Mouse (Mus musculus): ENCODE measurements around the gene Lrp10. TPM values are rescaled to one million over a fixed set of nuclear protein-coding genes. Genes with fewer than 3 reads are reported as not detected.

Gene Lrp10
- polyA plus RNA-seq, 1 experiment from 2014 or later: 18.9 TPM

GRCm38 (mm10) chr14:54475941-54476844, 12.3 kb downstream of the Lrp10 start, which contains the start of gene Rem2:
Gene Rem2 (plus strand): TSS chr14:54476100.
- no peak within 1 kb of the TSS for H3K27ac ChIP-seq (replicated peaks; ENCODE audit: low read depth, low read length)
- peaks cover 17% of the 10 kb centered on the region for H3K27me3 ChIP-seq (ENCODE audit: control insufficient read depth, insufficient read depth, low read length)
- DNase-seq (ENCODE audit: low spot score) (peak; percentile 66), ATAC-seq (ENCODE audit: insufficient number of reproducible peaks, low FRiP score, low TSS enrichment, low read depth) (peak; percentile 50)
- H3K4me3 ChIP-seq (ENCODE audit: low read depth, low read length): peak within 1 kb of the TSS; percentile 38
- peak within 1 kb of the TSS; percentile 65 for H3K9ac ChIP-seq (ENCODE audit: low read length)
- H3K9me3 ChIP-seq (ENCODE audit: control insufficient read depth, low read length): no peaks in the 10 kb centered on the region
- no peaks in the 10 kb centered on the region for H3K36me3 ChIP-seq (ENCODE audit: control insufficient read depth, insufficient read depth, low read length)
- 1% methylated on average over 23 of the region's 23 CpGs for WGBS
- peaks cover 5% of the 10 kb centered on the region; the same call in 1 of the 2 replicates for H3K4me1 ChIP-seq (ENCODE audit: control insufficient read depth, insufficient read depth, low read length)
- peak within 1 kb of the TSS; percentile 94 for H3K4me2 ChIP-seq (ENCODE audit: low read depth, severe bottlenecking)

GRCm38 (mm10) chr14:54477172-54477909, 13.4 kb downstream of the Lrp10 start:
- Histone ChIP-seq H3K27me3 (ENCODE audit: control insufficient read depth, insufficient read depth, low read length) (peaks cover 17% of the 10 kb centered on the region), H3K36me3 (ENCODE audit: control insufficient read depth, insufficient read depth, low read length) (no peaks in the 10 kb centered on the region), H3K4me3 (ENCODE audit: low read depth, low read length) (no peak overlapping the region), H3K27ac (replicated peaks; ENCODE audit: low read depth, low read length) (no peak overlapping the region), H3K9ac (ENCODE audit: low read length) (no peak overlapping the region), H3K9me3 (ENCODE audit: control insufficient read depth, low read length) (no peaks in the 10 kb centered on the region), H3K4me2 (ENCODE audit: low read depth, severe bottlenecking) (no peak overlapping the region), H3K4me1 (ENCODE audit: control insufficient read depth, insufficient read depth, low read length) (peaks cover 5% of the 10 kb centered on the region; the same call in 1 of the 2 replicates)
- DNase-seq (ENCODE audit: low spot score) (no peak), ATAC-seq (ENCODE audit: insufficient number of reproducible peaks, low FRiP score, low TSS enrichment, low read depth) (no peak)
- 78% methylated on average over 15 of the region's 15 CpGs for WGBS

GRCm38 (mm10) chr14:54479451-54479920, 15.5 kb downstream of the Lrp10 start:
- peak overlapping the region; percentile 88 for H3K4me2 ChIP-seq (ENCODE audit: low read depth, severe bottlenecking)
- H3K9ac ChIP-seq (ENCODE audit: low read length): peak overlapping the region; percentile 61
- H3K27me3 ChIP-seq (ENCODE audit: control insufficient read depth, insufficient read depth, low read length): peaks cover 17% of the 10 kb centered on the region
- under 1% methylated on average over 40 of the region's 40 CpGs for WGBS
- H3K4me3 ChIP-seq (ENCODE audit: low read depth, low read length): peak overlapping the region; percentile 38
- no peaks in the 10 kb centered on the region for H3K36me3 ChIP-seq (ENCODE audit: control insufficient read depth, insufficient read depth, low read length)
- no peaks in the 10 kb centered on the region for H3K9me3 ChIP-seq (ENCODE audit: control insufficient read depth, low read length)
- H3K27ac ChIP-seq (replicated peaks; ENCODE audit: low read depth, low read length): no peak overlapping the region
- peaks cover 5% of the 10 kb centered on the region; the same call in 1 of the 2 replicates for H3K4me1 ChIP-seq (ENCODE audit: control insufficient read depth, insufficient read depth, low read length)
- DNase-seq (ENCODE audit: low spot score) (peak; percentile 66), ATAC-seq (ENCODE audit: insufficient number of reproducible peaks, low FRiP score, low TSS enrichment, low read depth) (no peak)

- H3K9me3 ChIP-seq (ENCODE audit: control insufficient read depth, low read length): no peaks in the 10 kb centered on the region
- peaks cover 17% of the 10 kb centered on the region for H3K27me3 ChIP-seq (ENCODE audit: control insufficient read depth, insufficient read depth, low read length)
- H3K4me2 ChIP-seq (ENCODE audit: low read depth, severe bottlenecking): no peak overlapping the region
- H3K4me3 ChIP-seq (ENCODE audit: low read depth, low read length): no peak overlapping the region
- DNase-seq (ENCODE audit: low spot score) (no peak), ATAC-seq (ENCODE audit: insufficient number of reproducible peaks, low FRiP score, low TSS enrichment, low read depth) (no peak)
- no peaks in the 10 kb centered on the region for H3K36me3 ChIP-seq (ENCODE audit: control insufficient read depth, insufficient read depth, low read length)
- no peak overlapping the region for H3K9ac ChIP-seq (ENCODE audit: low read length)
- WGBS: 62% methylated on average over 6 of the region's 6 CpGs
- no peak overlapping the region for H3K27ac ChIP-seq (replicated peaks; ENCODE audit: low read depth, low read length)
- H3K4me1 ChIP-seq (ENCODE audit: control insufficient read depth, insufficient read depth, low read length): peaks cover 5% of the 10 kb centered on the region; the same call in 1 of the 2 replicates
These were observed 16.7 kb downstream of the Lrp10 start for GRCm38 (mm10) chr14:54480673-54481072.

- Histone ChIP-seq H3K27ac (replicated peaks; ENCODE audit: low read depth, low read length) (no peak overlapping the region), H3K4me3 (ENCODE audit: low read depth, low read length) (no peak overlapping the region), H3K27me3 (ENCODE audit: control insufficient read depth, insufficient read depth, low read length) (peaks cover 17% of the 10 kb centered on the region), H3K36me3 (ENCODE audit: control insufficient read depth, insufficient read depth, low read length) (no peaks in the 10 kb centered on the region), H3K9me3 (ENCODE audit: control insufficient read depth, low read length) (no peaks in the 10 kb centered on the region), H3K9ac (ENCODE audit: low read length) (no peak overlapping the region), H3K4me2 (ENCODE audit: low read depth, severe bottlenecking) (no peak overlapping the region), H3K4me1 (ENCODE audit: control insufficient read depth, insufficient read depth, low read length) (peaks cover 5% of the 10 kb centered on the region; the same call in 1 of the 2 replicates)
- 84% methylated on average over 8 of the region's 8 CpGs for WGBS
- ATAC-seq (ENCODE audit: insufficient number of reproducible peaks, low FRiP score, low TSS enrichment, low read depth) (no peak), DNase-seq (ENCODE audit: low spot score) (no peak)
These were observed 17.5 kb downstream of the Lrp10 start for GRCm38 (mm10) chr14:54481402-54481801.

- Histone ChIP-seq H3K9ac (ENCODE audit: low read length) (no peak overlapping the region), H3K4me1 (ENCODE audit: control insufficient read depth, insufficient read depth, low read length) (0 out of 2 replicates have a peak, but pooled peaks cover 2% of the 10 kb centered on the region), H3K4me2 (ENCODE audit: low read depth, severe bottlenecking) (no peak overlapping the region), H3K27me3 (ENCODE audit: control insufficient read depth, insufficient read depth, low read length) (peaks cover 17% of the 10 kb centered on the region), H3K27ac (replicated peaks; ENCODE audit: low read depth, low read length) (no peak overlapping the region), H3K4me3 (ENCODE audit: low read depth, low read length) (no peak overlapping the region), H3K36me3 (ENCODE audit: control insufficient read depth, insufficient read depth, low read length) (no peaks in the 10 kb centered on the region), H3K9me3 (ENCODE audit: control insufficient read depth, low read length) (no peaks in the 10 kb centered on the region)
- DNase-seq (ENCODE audit: low spot score) (peak; percentile 69), ATAC-seq (ENCODE audit: insufficient number of reproducible peaks, low FRiP score, low TSS enrichment, low read depth) (no peak)
- WGBS: 38% methylated on average over 9 of the region's 9 CpGs
These were observed 18.6 kb downstream of the Lrp10 start for GRCm38 (mm10) chr14:54482498-54482897.

- Histone ChIP-seq H3K36me3 (ENCODE audit: control insufficient read depth, insufficient read depth, low read length) (no peaks in the 10 kb centered on the region), H3K9me3 (ENCODE audit: control insufficient read depth, low read length) (no peaks in the 10 kb centered on the region), H3K4me2 (ENCODE audit: low read depth, severe bottlenecking) (no peak overlapping the region)
These were observed 22.0 kb downstream of the Lrp10 start for GRCm38 (mm10) chr14:54485899-54486298.

GRCm38 (mm10) chr14:54487732-54488131, 23.8 kb downstream of the Lrp10 start:
- 71% methylated on average over 2 of the region's 2 CpGs for WGBS
- ATAC-seq (ENCODE audit: insufficient number of reproducible peaks, low FRiP score, low TSS enrichment, low read depth) (no peak), DNase-seq (ENCODE audit: low spot score) (no peak)
- Histone ChIP-seq H3K4me1 (ENCODE audit: control insufficient read depth, insufficient read depth, low read length) (no peaks in the 10 kb centered on the region), H3K4me2 (ENCODE audit: low read depth, severe bottlenecking) (no peak overlapping the region), H3K9ac (ENCODE audit: low read length) (no peak overlapping the region), H3K9me3 (ENCODE audit: control insufficient read depth, low read length) (no peaks in the 10 kb centered on the region), H3K4me3 (ENCODE audit: low read depth, low read length) (no peak overlapping the region), H3K27ac (replicated peaks; ENCODE audit: low read depth, low read length) (no peak overlapping the region), H3K27me3 (ENCODE audit: control insufficient read depth, insufficient read depth, low read length) (no peaks in the 10 kb centered on the region), H3K36me3 (ENCODE audit: control insufficient read depth, insufficient read depth, low read length) (no peaks in the 10 kb centered on the region)

More at GRCm38 (mm10) chr14:54485899-54486298, 22.0 kb downstream of the Lrp10 start:
- ATAC-seq (ENCODE audit: insufficient number of reproducible peaks, low FRiP score, low TSS enrichment, low read depth) (no peak), DNase-seq (ENCODE audit: low spot score) (no peak)
- 94% methylated on average over 7 of the region's 7 CpGs for WGBS
- H3K4me1 ChIP-seq (ENCODE audit: control insufficient read depth, insufficient read depth, low read length): no peaks in the 10 kb centered on the region
- H3K27me3 ChIP-seq (ENCODE audit: control insufficient read depth, insufficient read depth, low read length): no peaks in the 10 kb centered on the region; the same call in 1 of the 2 replicates
- H3K9ac ChIP-seq (ENCODE audit: low read length): no peak overlapping the region
- H3K4me3 ChIP-seq (ENCODE audit: low read depth, low read length): no peak overlapping the region
- no peak overlapping the region for H3K27ac ChIP-seq (replicated peaks; ENCODE audit: low read depth, low read length)

All from limb, embryonic 11.5 days (tissue).